Mouse (Mus musculus): ENCODE data around the gene Sdr42e1.

DNA sequence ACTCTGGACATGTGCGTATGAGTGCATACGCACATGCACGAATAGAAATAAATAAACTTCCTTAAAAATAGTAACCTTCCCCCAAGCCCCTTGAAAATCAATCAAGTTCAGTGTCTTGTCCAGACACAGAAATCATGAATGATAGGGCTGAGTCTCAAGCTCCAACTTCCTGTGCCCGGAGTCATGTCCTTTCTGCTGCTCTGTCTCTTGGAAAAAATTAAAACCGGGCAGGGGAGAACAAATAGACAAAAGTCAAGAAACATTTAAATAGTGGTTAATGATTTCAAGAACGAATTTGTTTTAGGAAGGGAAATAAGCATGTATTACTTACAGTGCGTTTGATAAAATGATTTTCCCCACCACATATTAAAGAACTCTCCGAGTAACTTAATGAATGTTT, 3.5 kb upstream of the Sdr42e1 start:
- no peak for TF ChIP-seq POLR2A (IDR thresholded peaks at IDR 0.05; ENCODE audit: insufficient read depth, low read depth, low read length)
- TF ChIP-seq CTCF (IDR thresholded peaks at IDR 0.05; ENCODE audit: insufficient read depth, low read depth, low read length): no peak

Measured in olfactory bulb, adult 2 months (tissue).